Mouse (Mus musculus) lung, adult 2 months (tissue): ENCODE results near the gene Heyl. TPM values are rescaled to one million over a fixed set of nuclear protein-coding genes. Genes with fewer than 3 reads are reported as not detected.

ENCODE experiments used
- DNase-seq: peaks from one replicate; pipeline ENCODE4 v3.0.0; 2022
- H3K4me1 ChIP-seq: fragments of 200-500 bp; 2 replicates; pipeline ENCODE4 v1.6.1; 2011; ENCODE audit warnings: low read length; ENCODE audit not compliant: control insufficient read depth, insufficient read depth
- H3K4me3 ChIP-seq: fragments of 200-500 bp; replicated peaks from 2 replicates; pipeline ENCODE3; 2011; ENCODE audit warnings: low read depth, mild to moderate bottlenecking, control low read depth, low read length; ENCODE audit errors: extremely low read depth
- CTCF ChIP-seq: fragments of 200-500 bp; IDR thresholded peaks from 2 replicates; pipeline ENCODE4 v1.5.1; 2011; ENCODE audit warnings: mild to moderate bottlenecking, low read length, control low read depth; ENCODE audit not compliant: insufficient read depth
- POLR2A ChIP-seq: fragments of 200-500 bp; IDR thresholded peaks from 2 replicates; pipeline ENCODE4 v1.6.1; 2011; ENCODE audit warnings: low read depth, mild to moderate bottlenecking, control low read depth, low read length, borderline replicate concordance; ENCODE audit errors: extremely low read depth
- WGBS: fragments of 180-500 bp; shearing (Covaris S2); methylation state at CpG from one replicate; pipeline ENCODE4 v1.1.7; 2018; 5-methylcytosine and 5-hydroxymethylcytosine counted together
- polyA plus RNA-seq: library from polyadenylated mRNA; depleted of rRNA; stranded (reverse); fragments of >200 nt; gene quantifications from 2 replicates; pipeline ENCODE4 v1.2.3, GENCODE M21; 2012; rRNA removed

Heyl gene
- 17.9 and 18.0 TPM in 2 replicates for polyA plus RNA-seq

DNA sequence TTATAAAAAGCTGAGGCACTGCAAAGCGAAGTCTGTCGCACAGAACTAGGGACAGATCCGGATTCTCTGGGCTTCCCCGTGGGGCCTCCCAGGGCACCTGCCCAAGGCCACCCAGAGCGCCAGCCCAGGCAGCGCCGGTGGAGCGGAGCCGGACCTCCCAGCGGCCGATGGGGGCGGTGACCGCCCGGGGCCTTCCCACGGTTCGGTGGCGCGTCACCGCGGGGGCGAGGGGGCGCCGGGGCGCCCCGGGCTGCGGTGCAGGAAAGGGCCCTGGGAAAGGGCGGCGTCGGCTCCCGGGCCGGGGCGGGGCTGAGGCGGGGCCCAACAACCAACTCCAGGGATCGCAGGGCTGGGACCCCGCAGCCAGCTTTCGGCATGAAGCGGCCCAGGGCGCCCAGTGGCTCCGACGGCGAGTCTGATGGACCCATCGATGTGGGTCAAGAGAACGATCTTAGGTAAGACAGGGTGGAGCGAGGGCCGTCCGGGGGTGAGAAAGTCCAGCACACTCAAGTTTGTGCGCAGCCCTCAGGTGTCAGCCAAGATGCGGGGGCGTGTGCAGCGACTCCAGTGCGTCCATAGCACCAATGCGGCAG is at the start of gene Heyl:
Gene Heyl, plus strand, starts transcription at position 65 of the 593 bp plus-strand sequence.
- Histone ChIP-seq H3K4me1 (no peaks in the 10 kb centered on the region), H3K4me3 (peak within 1 kb of the TSS; percentile 60)
- DNase-seq = no peak
- 2% methylated on average over 52 of the region's 52 CpGs for WGBS
- TF ChIP-seq CTCF (no peak), POLR2A (peak; percentile 54; the same call in 1 of the 2 replicates)

GRCm38 (mm10) chr4:123184816-123185215 is 48.5 kb upstream of the Heyl start:
- TF ChIP-seq POLR2A (no peak), CTCF (no peak)
- Histone ChIP-seq H3K4me3 (no peak overlapping the region), H3K4me1 (peaks cover 5% of the 10 kb centered on the region; the same call in 1 of the 2 replicates)
- no peak for DNase-seq
- 41% methylated on average over 3 of the region's 3 CpGs for WGBS

- no peak overlapping the region for H3K4me3 ChIP-seq
- DNase-seq = no peak
- WGBS = 72% methylated on average over 11 of the region's 11 CpGs
- no peaks in the 10 kb centered on the region for H3K4me1 ChIP-seq
- no peak for TF ChIP-seq CTCF
- TF ChIP-seq POLR2A = no peak
These were observed 41.0 kb upstream of the Heyl start for GRCm38 (mm10) chr4:123192336-123192735.

GRCm38 (mm10) chr4:123193791-123194190 is 39.6 kb upstream of the Heyl start:
- Histone ChIP-seq H3K4me1 (no peaks in the 10 kb centered on the region), H3K4me3 (no peak overlapping the region)
- WGBS = 82% methylated on average over 11 of the region's 11 CpGs
- TF ChIP-seq CTCF (no peak), POLR2A (no peak)
- DNase-seq = no peak

DNA sequence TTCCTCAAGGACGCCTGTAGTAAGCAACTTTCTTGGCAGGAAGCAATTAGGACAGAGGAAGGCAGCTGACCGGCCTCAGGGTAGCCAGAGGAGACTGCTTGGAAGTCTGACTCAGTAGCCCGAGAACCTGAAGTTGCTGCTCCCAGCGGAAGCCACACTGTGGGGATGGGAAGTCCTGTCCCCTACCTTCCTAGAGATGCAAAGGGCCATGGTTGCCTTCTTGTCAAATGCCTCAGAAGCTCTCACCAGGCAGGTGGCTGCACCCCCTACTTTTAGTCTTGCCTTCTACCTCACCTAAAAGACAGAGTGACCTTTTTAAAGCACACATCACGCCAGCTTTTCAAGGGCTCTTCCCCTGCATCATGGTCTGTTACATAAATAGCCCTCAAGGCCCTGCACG is 36.7 kb upstream of the Heyl start:
- 41% methylated on average over 6 of the region's 6 CpGs for WGBS
- Histone ChIP-seq H3K4me1 (peaks cover 5% of the 10 kb centered on the region; the same call in 1 of the 2 replicates), H3K4me3 (no peak overlapping the region)
- no peak for TF ChIP-seq POLR2A
- no peak for TF ChIP-seq CTCF
- DNase-seq = no peak

- no peak for TF ChIP-seq POLR2A
- peak; percentile 66 for TF ChIP-seq CTCF
- 5% methylated on average over 15 of the region's 15 CpGs for WGBS
- DNase-seq = peak; percentile 68
- H3K4me3 ChIP-seq = peak overlapping the region; percentile 25
- H3K4me1 ChIP-seq = peaks cover 5% of the 10 kb centered on the region; the same call in 1 of the 2 replicates
These were observed 32.6 kb upstream of the Heyl start for GRCm38 (mm10) chr4:123200771-123201185.

- 3% methylated on average over 58 of the region's 58 CpGs for WGBS
- Histone ChIP-seq H3K4me3 (peak within 1 kb of the TSS; percentile 25), H3K4me1 (peaks cover 5% of the 10 kb centered on the region; the same call in 1 of the 2 replicates)
- DNase-seq = peak; percentile 19
- TF ChIP-seq POLR2A (no peak), CTCF (no peak)
These were observed 31.9 kb upstream of the Heyl start, which contains the start of gene Nt5c1a for GRCm38 (mm10) chr4:123201186-123202093. Nt5c1a (plus strand) TSS chr4:123201504.

DNA sequence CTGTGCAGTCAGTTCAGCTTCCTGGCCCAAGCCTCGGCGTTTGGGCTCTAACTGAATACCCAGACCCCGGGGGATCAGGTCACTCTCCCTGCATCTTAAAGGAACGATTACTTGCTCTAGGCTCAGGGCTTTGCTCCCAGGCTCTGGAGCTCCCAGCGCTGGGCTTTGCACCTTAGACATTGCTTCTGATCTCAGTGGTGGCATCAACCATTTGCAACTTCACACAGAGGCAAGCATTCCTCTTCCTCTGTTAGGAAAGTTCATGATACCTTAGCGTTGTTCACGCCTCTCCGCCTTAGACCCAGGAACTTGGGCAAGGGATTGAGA is 31.3 kb upstream of the Heyl start:
- no peak for DNase-seq
- 23% methylated on average over 8 of the region's 8 CpGs for WGBS
- no peak for TF ChIP-seq POLR2A
- no peak for TF ChIP-seq CTCF
- H3K4me3 ChIP-seq = no peak overlapping the region
- H3K4me1 ChIP-seq = peaks cover 5% of the 10 kb centered on the region; the same call in 1 of the 2 replicates

- WGBS = 59% methylated on average over 5 of the region's 5 CpGs
- Histone ChIP-seq H3K4me3 (no peak overlapping the region), H3K4me1 (no peaks in the 10 kb centered on the region)
- no peak for DNase-seq
- TF ChIP-seq CTCF (no peak), POLR2A (no peak)
These were observed 26.0 kb upstream of the Heyl start for GRCm38 (mm10) chr4:123207337-123207736.
